Mouse (Mus musculus) lung, postnatal 0 days (tissue): Measurements from ENCODE around the gene Vps8. TPM values are rescaled to one million over a fixed set of nuclear protein-coding genes. Genes with fewer than 3 reads are reported as not detected.

Experiments
- ATAC-seq: fragments of 200-750 bp; cut with Nextera tagmentation; 2 replicates; pipeline ENCODE4 v1.8.0; 2017; ENCODE audit warnings: moderate library complexity
- DNase-seq: peaks from one replicate; pipeline ENCODE4 v3.0.0-alpha.2; 2016; ENCODE audit warnings: low spot score
- H3K27ac ChIP-seq: fragments of 300-500 bp; sonication (generic); 2 replicates; pipeline ENCODE4 v1.5.1; 2014; ENCODE audit warnings: antibody characterized with exemption, mild to moderate bottlenecking, low read length, mixed read lengths
- H3K27me3 ChIP-seq: fragments of 300-500 bp; sonication (generic); replicated peaks from 2 replicates; pipeline ENCODE4 v1.6.1; 2014; ENCODE audit warnings: low read length, mixed read lengths; ENCODE audit not compliant: insufficient read depth
- H3K36me3 ChIP-seq: fragments of 300-500 bp; sonication (generic); 2 replicates; pipeline ENCODE4 v1.6.1; 2014; ENCODE audit warnings: low read length, mixed read lengths; ENCODE audit not compliant: insufficient read depth
- H3K4me1 ChIP-seq: fragments of 300-500 bp; sonication (generic); 2 replicates; pipeline ENCODE4 v1.6.1; 2014; ENCODE audit warnings: antibody characterized with exemption, low read depth, low read length, mixed read lengths; ENCODE audit not compliant: insufficient read depth
- H3K4me2 ChIP-seq: fragments of 300-500 bp; sonication (generic); replicated peaks from 2 replicates; pipeline ENCODE4 v1.6.1; 2014; ENCODE audit warnings: low read depth, mild to moderate bottlenecking, low read length, moderate library complexity, mixed read lengths
- H3K4me3 ChIP-seq: fragments of 300-500 bp; sonication (generic); 2 replicates; pipeline ENCODE4 v1.5.1; 2014; ENCODE audit warnings: low read depth, low read length
- H3K9ac ChIP-seq: fragments of 300-500 bp; sonication (generic); replicated peaks from 2 replicates; pipeline ENCODE4 v1.6.1; 2014; ENCODE audit warnings: low read depth, mild to moderate bottlenecking
- H3K9me3 ChIP-seq: fragments of 300-500 bp; sonication (generic); 2 replicates; pipeline ENCODE4 v1.6.1; 2016; ENCODE audit warnings: low read length, mixed read lengths
- CTCF ChIP-seq: IDR thresholded peaks from 2 replicates; pipeline ENCODE4 v1.5.1; 2016; ENCODE audit warnings: antibody characterized with exemption, mild to moderate bottlenecking
- EP300 ChIP-seq: IDR thresholded peaks from 2 replicates; pipeline ENCODE4 v1.6.1; 2016; ENCODE audit warnings: antibody characterized with exemption, mild to moderate bottlenecking, control low read depth
- WGBS: fragments of 180-500 bp; shearing (Covaris S2); extraction: QIAGEN DNeasy Blood & Tissue Kit; methylation state at CpG from one replicate; pipeline ENCODE4 v1.1.7; 2014; 5-methylcytosine and 5-hydroxymethylcytosine counted together
- polyA plus RNA-seq: library from polyadenylated mRNA; unstranded; fragments of >200 nt; fragmentation: Nextera tagmentation; extraction: Ambion mirVana; gene quantifications from 2 replicates; pipeline ENCODE4 v1.2.1, GENCODE M21; 2015

The Vps8 gene
- polyA plus RNA-seq, 1 experiment from 2014 or later, result 9.3 TPM

DNA sequence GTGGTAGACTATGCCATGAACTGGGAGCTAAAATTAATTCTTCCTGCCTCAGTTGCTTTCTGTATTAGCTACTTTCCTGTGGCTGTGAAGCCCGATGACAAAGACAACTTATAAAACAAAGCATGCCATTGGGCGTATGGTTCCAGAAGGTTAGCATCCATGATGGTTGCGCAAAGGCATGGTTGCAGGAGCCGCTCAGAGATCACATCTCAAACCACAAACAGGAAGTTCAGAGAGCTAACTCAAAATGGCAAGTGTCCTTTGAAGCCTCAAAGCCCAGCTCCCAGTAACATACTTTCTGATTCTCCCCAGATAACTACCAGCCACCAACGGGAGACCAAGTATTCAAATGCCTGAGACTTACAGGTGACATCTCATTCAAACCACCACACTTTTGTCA lies 266.2 kb downstream of the Vps8 start:
- no peak overlapping the region for H3K9ac ChIP-seq
- DNase-seq, result no peak
- no peaks in the 10 kb centered on the region for H3K36me3 ChIP-seq
- 77% methylated on average over 5 of the region's 5 CpGs for WGBS
- no peak overlapping the region for H3K4me2 ChIP-seq
- no peaks in the 10 kb centered on the region for H3K27me3 ChIP-seq
- no peak overlapping the region for H3K4me3 ChIP-seq
- H3K4me1 ChIP-seq, result no peaks in the 10 kb centered on the region; the same call in 1 of the 2 replicates
- TF ChIP-seq CTCF (no peak), EP300 (no peak)
- no peak overlapping the region for H3K27ac ChIP-seq
- ATAC-seq, result no peak
- no peaks in the 10 kb centered on the region for H3K9me3 ChIP-seq

DNA sequence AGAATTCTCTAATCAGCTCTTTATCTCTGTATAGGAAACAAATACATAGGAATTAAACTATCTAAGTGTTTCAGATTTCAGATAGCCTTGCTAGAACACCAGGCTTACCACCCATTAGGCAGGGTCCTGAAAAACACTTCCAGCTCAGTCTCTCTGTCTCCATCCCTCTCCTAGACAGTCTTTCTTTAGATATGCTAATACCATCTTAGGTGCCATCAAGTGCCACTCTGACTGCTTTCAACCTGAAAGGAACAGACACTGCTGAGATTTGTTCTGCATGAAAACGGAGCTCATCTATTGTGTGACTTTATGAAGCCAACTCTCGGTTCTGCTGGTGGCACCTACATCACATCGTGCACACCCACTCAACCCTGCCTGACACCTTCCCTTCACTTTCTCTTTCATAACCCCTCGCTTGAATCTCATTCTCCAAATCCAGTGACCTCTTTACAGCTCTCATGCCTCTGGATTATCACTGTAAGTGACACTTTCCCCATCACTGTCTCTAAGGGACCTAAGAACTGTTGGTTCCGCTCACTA lies 267.4 kb downstream of the Vps8 start:
- TF ChIP-seq CTCF (no peak), EP300 (no peak)
- H3K9me3 ChIP-seq, result no peaks in the 10 kb centered on the region
- no peaks in the 10 kb centered on the region; the same call in 1 of the 2 replicates for H3K4me1 ChIP-seq
- no peak overlapping the region for H3K9ac ChIP-seq
- H3K4me3 ChIP-seq, result no peak overlapping the region
- no peak for ATAC-seq
- WGBS, result 56% methylated on average over 5 of the region's 5 CpGs
- H3K27me3 ChIP-seq, result no peaks in the 10 kb centered on the region
- DNase-seq, result no peak
- no peaks in the 10 kb centered on the region for H3K36me3 ChIP-seq
- no peak overlapping the region for H3K27ac ChIP-seq
- no peak overlapping the region for H3K4me2 ChIP-seq

DNA sequence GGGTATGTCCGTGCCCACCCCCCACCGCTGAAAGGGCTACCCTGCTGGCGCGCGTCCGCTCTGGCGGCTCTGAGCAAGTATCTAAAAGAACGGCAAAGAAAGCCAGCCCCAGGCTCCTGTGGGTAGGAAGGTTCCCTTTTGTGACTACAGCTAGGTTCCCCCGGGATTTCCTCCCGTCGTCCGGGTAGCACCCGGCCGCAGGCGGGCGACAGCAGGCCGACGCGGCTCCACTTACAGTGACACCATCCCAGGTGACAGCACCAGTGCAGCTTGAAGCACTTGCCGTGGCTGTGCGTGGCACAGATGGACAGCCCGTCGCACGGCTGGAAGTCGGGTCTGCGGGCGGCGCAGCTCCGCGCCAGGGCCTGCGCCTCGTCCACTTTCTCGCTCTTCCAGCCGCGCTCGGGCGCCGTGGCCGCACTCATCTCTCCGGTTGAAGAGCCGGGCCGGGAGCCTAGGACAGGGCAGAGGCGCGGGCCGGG lies 271.1 kb downstream of the Vps8 start:
- TF ChIP-seq CTCF (no peak), EP300 (no peak)
- Histone ChIP-seq H3K4me2 (peak overlapping the region; percentile 86), H3K4me3 (peak overlapping the region; percentile 83), H3K27me3 (no peaks in the 10 kb centered on the region), H3K27ac (peak overlapping the region; percentile 92), H3K9me3 (no peaks in the 10 kb centered on the region), H3K36me3 (no peaks in the 10 kb centered on the region), H3K4me1 (no peaks in the 10 kb centered on the region; the same call in 1 of the 2 replicates), H3K9ac (peak overlapping the region; percentile 83)
- ATAC-seq (peak; percentile 61), DNase-seq (peak; percentile 70)
- WGBS, result under 1% methylated on average over 44 of the region's 45 CpGs

Other genes starting within 250 kb of the Vps8 start
- 16.3 and 19.5 TPM in 2 replicates for gene Ephb3, start 218.4 kb upstream of the Vps8 start, polyA plus RNA-seq